Mouse (Mus musculus): ENCODE measurements around the gene Jmjd4.

GRCm38 (mm10) chr11:59400876-59401275 lies 49.0 kb upstream of the Jmjd4 start:
- no peak for TF ChIP-seq CTCF (IDR thresholded peaks at IDR 0.05; ENCODE audit: extremely low read depth, insufficient read depth, low read length)
- TF ChIP-seq POLR2A (IDR thresholded peaks at IDR 0.05; ENCODE audit: extremely low read depth, insufficient read depth, low read length), result no peak

Data from cortical plate, adult 2 months (tissue).